Mouse (Mus musculus) neural tube, postnatal 0 days (tissue): Measurements from ENCODE around the gene Larp6. TPM values are rescaled to one million over a fixed set of nuclear protein-coding genes. Genes with fewer than 3 reads are reported as not detected.

Experiments
- polyA plus RNA-seq: library from polyadenylated mRNA; unstranded; fragments of >200 nt; fragmentation: Nextera tagmentation; extraction: Ambion mirVana; gene quantifications from 2 replicates; pipeline ENCODE4 v1.2.1, GENCODE M21; 2015

Gene Larp6
- 33.3 and 34.7 TPM in 2 replicates for polyA plus RNA-seq

DNA sequence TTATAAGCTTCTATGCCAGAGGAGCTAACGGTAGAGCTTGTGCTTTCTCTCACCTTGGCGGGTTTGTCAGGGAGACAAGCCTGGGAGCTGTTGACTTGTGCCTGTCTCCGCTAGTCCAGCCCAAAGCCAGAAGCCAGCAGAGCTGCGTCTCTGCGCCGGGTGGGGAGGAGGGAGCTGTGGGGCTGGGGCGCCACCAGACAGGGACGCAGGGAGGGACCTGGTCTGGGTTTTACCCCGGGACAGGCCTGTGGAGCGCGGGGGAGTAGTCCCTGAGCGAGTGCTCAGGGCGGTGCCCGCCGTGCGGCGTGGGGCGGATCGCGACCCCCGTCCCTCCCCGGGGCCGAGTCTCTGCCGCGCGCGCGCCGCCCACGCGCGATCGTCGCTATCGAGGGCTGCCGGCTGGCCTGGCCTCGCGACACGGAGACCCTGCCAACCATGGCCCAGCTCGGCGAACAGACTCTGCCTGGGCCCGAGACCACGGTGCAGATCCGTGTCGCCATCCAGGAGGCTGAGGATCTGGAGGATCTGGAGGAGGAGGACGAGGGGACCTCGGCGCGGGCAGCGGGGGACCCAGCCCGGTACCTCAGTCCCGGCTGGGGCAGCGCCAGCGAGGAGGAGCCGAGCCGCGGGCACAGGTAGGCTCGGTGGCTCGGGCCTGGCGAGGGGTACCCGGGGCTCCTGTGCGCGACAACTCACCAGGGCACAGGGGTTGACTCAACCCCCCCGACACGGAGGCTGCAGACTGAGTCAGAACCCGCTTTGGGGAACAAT is at the start of gene Larp6:
Larp6 (plus strand) TSS at position 219 of the 771 bp plus-strand sequence.

DNA sequence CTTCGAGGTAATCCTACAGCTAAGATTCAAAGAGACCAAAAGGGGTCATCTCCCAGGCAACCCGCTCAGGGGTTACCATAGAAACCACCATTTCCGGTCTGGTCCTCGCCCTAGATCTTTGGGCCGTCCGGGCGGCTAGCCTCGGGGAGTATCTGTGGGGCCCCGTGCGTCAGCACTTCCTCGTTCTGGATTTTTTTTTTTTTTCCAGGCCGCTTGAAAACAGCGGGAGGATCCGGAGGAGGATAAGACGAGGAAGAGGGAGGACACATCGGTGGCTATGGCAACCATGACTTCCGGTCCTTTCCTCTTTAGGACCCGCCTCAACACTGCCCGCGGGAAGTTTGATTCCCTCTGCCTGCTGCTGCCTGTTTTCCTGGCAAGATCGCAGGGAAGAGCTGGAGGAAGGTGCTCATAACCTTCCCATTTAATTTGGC is 24.9 kb upstream of the Larp6 start, which contains the start of gene Lrrc49:
Lrrc49 (minus strand) TSS at position 268 of the 434 bp plus-strand sequence.

Other genes starting within 250 kb of the Larp6 start
- 6.6 TPM in 2 replicates for gene Thsd4, start 190.9 kb upstream of the Larp6 start, polyA plus RNA-seq
- gene Lrrc49, start 24.8 kb upstream of the Larp6 start, polyA plus RNA-seq, result 72.1 TPM in 2 replicates
- 14.4 and 15.2 TPM in 2 replicates for gene Uaca, start 81.6 kb downstream of the Larp6 start, polyA plus RNA-seq